Mouse (Mus musculus): ENCODE data around the gene Rcc2. TPM values are rescaled to one million over a fixed set of nuclear protein-coding genes. Genes with fewer than 3 reads are reported as not detected.
A peak's percentile ranks its signal among the peaks of the same experiment; 100 is the strongest.

The Rcc2 gene
- polyA plus RNA-seq, 1 experiment from 2014 or later = 106 TPM

DNA sequence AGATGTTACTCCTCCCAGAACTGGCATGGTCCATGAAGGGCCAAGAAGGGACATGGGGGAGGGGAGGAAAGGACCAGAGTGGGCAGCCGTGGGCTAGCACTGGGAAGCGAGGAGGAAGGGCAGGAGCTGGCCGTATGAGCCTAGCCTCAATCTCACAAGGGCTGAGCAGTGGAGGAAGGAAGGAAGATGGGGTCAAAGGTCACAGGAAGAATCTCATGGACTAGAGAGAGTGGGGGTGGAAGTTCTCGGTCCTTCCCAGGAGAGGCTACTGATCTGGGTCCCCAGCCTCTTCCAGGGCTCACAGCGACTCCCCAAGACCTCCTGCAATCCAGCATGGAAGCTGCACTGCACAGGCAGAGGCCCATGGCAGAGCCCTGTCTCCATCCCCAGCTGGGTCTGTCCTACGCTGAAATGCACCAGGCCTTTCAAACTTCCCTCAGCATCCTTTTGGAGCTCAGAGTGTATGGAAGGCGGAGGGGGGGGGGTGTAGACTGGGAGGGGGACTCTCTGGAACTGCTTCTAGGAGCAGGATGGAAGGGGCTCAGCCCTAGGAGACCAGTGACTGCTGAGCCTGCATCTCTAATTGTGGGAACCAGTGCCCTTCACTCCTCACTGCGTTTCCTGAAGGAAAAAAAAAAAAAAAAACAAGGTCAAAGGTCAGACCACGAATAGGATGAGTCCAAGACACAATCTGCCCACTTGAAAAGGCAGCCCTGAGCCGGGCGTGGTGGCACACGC is 26.6 kb upstream of the Rcc2 start:
- H3K9ac ChIP-seq = no peak overlapping the region
- no peak overlapping the region for H3K4me3 ChIP-seq
- H3K36me3 ChIP-seq = no peaks in the 10 kb centered on the region
- no peak overlapping the region for H3K27ac ChIP-seq
- H3K27me3 ChIP-seq (replicated peaks) = no peaks in the 10 kb centered on the region
- 0 out of 2 replicates have a peak, but pooled peaks have one; percentile 53 for ATAC-seq (ENCODE audit: low FRiP score, low read depth)
- H3K4me1 ChIP-seq = no peaks in the 10 kb centered on the region
- no peak overlapping the region for H3K4me2 ChIP-seq (replicated peaks)
- H3K9me3 ChIP-seq = no peaks in the 10 kb centered on the region
- WGBS = 52% methylated on average over 12 of the region's 12 CpGs

DNA sequence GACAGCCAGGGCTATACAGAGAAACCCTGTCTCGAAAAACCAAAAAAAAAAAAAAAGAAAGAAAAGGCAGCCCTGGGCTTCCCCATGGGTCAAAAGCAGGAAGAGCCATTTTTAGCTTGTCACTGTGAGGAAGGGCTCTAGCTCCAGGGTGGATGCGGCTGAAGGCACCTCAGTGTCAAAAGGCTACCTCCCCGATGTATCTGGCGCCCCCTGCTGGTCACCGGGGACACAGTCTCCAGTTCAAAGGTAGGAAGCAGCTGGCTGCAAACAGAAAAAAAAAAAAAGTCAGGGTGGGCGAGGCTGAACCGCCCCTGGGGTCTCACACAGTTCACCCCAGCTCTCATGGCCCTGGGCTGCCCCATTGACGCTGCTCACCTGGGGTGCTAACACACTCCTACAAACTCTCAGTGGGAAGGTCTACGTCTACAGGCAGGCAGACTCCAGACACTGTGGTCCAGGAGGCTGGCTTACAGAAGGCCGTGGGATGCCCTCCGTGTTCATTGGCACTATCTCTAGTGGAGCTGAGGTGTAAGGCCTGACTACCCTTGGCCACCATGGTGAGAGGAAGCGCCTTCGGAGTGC is 25.9 kb upstream of the Rcc2 start:
- no peaks in the 10 kb centered on the region for H3K36me3 ChIP-seq
- no peak overlapping the region for H3K4me3 ChIP-seq
- WGBS = 32% methylated on average over 13 of the region's 13 CpGs
- no peaks in the 10 kb centered on the region for H3K9me3 ChIP-seq
- H3K4me2 ChIP-seq (replicated peaks) = no peak overlapping the region
- no peaks in the 10 kb centered on the region for H3K27me3 ChIP-seq (replicated peaks)
- no peaks in the 10 kb centered on the region for H3K4me1 ChIP-seq
- no peak overlapping the region for H3K27ac ChIP-seq
- ATAC-seq (ENCODE audit: low FRiP score, low read depth) = peak; percentile 65; the same call in 1 of the 2 replicates
- H3K9ac ChIP-seq = no peak overlapping the region

DNA sequence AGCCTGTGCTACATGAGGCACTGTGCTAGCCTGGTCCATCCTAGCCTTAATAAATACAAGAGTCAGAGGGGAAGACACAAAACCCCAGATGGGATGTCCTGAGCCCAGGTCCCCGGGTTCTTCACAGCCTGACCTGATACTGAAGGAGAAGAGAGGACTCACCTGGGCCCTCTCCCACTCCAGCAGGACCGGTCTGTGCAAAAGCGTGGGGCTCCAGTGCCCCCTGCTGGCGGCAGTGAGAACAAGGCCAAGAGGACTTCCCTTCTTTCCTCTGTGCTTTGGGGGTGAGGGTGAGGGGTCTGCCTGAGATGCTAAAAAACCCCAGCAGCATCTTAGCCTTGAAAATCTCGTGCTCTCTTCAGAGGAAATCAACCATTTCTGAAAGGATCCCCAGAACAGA is 21.3 kb upstream of the Rcc2 start:
- Histone ChIP-seq H3K36me3 (no peaks in the 10 kb centered on the region), H3K27me3 (replicated peaks) (no peaks in the 10 kb centered on the region), H3K4me1 (peaks cover 4% of the 10 kb centered on the region), H3K4me3 (no peak overlapping the region), H3K9me3 (no peaks in the 10 kb centered on the region), H3K27ac (no peak overlapping the region), H3K9ac (no peak overlapping the region), H3K4me2 (replicated peaks) (no peak overlapping the region)
- ATAC-seq (ENCODE audit: low FRiP score, low read depth) = 0 out of 2 replicates have a peak, but pooled peaks have one; percentile 3
- 15% methylated on average over 5 of the region's 5 CpGs for WGBS

DNA sequence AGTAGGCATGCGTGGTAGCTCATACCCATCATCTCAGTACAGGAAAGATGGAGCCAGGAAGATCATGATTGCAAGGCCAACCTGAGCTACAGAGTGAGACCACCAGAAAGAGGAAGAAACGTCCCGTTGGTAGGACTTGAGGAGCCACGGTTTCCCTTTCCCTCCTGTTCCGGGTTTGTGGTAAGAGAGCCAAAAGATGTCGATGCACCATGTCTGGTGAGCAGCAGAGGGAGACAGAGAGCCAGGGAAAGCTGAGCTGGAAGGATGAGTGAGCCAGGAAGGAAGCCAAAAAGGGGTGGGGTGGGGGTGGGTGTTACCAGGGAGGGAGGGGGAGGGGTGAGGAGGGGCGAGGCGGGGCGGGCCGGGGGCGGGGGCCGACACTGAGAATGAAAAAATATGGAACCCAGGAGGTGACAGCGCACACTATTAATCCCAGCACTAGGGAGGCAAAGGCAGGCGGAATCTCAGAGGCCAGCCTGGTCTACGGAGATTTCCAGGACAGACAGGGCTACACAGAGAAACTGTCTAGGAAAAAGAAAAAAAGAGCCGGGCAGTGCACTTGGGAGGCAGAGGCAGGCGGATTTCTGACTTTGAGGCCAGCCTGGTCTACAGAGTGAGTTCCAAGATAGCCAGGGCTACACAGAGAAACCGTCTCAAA is 20.5 kb upstream of the Rcc2 start:
- Histone ChIP-seq H3K4me3 (no peak overlapping the region), H3K9ac (no peak overlapping the region), H3K27ac (no peak overlapping the region), H3K4me1 (peaks cover 11% of the 10 kb centered on the region), H3K27me3 (replicated peaks) (no peaks in the 10 kb centered on the region), H3K36me3 (no peaks in the 10 kb centered on the region), H3K9me3 (no peaks in the 10 kb centered on the region), H3K4me2 (replicated peaks) (peak overlapping the region; percentile 32)
- no peak for ATAC-seq (ENCODE audit: low FRiP score, low read depth)
- WGBS = 34% methylated on average over 13 of the region's 18 CpGs

DNA sequence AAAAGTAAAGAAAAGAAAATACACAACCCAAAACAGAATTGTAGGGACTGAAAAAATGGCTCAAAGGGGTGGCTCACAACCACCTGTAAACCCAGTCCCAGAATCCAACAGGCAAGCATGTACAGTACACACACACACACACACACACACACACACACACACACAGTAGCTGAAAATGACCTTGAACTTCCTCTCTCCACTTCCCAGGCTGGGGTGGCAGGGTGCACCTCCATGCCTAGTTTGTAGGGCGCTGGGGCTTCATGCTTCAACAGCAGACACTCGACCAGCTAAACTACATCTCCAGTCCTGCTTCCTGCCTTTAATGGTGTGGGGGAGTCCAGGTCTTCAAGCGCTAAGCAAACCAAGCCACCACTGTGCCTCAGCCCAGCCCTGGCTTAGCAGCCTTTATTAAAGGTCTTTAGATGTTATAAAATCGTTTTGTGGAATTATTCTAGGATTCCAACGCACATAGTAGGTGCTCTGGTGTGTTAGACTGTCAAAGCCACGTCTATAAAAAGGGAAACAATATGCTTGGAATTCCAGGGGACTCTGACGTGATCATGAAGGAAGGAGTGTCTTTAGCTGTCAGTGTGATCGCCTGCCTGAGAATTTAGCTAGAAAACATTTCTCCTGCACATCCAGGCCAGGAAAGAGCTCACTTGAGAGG is 19.5 kb upstream of the Rcc2 start:
- Histone ChIP-seq H3K9ac (no peak overlapping the region), H3K27ac (no peak overlapping the region), H3K9me3 (no peaks in the 10 kb centered on the region), H3K27me3 (replicated peaks) (no peaks in the 10 kb centered on the region), H3K4me2 (replicated peaks) (no peak overlapping the region), H3K36me3 (no peaks in the 10 kb centered on the region), H3K4me3 (no peak overlapping the region), H3K4me1 (peaks cover 11% of the 10 kb centered on the region)
- 61% methylated on average over 8 of the region's 8 CpGs for WGBS
- ATAC-seq (ENCODE audit: low FRiP score, low read depth) = no peak

DNA sequence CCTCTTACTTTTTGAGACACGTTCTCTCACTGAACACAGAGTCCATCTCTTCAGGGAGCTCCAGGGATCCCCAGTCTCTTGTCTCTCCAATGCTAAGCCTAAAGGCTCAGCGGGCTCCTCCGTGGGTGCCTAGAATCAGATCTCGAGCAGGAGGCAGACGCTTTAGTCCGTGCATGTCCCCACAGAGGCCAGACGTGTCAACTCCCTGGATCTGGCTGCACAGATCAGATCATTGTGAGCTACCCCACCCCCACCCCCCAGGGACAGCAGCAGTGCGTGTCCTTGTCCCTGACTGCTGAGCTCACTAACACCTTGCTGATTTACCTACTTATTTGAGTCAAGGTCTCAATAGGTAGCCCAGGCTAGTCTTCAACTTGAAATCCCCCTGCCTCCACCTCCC is 16.7 kb upstream of the Rcc2 start:
- H3K27ac ChIP-seq = no peak overlapping the region

DNA sequence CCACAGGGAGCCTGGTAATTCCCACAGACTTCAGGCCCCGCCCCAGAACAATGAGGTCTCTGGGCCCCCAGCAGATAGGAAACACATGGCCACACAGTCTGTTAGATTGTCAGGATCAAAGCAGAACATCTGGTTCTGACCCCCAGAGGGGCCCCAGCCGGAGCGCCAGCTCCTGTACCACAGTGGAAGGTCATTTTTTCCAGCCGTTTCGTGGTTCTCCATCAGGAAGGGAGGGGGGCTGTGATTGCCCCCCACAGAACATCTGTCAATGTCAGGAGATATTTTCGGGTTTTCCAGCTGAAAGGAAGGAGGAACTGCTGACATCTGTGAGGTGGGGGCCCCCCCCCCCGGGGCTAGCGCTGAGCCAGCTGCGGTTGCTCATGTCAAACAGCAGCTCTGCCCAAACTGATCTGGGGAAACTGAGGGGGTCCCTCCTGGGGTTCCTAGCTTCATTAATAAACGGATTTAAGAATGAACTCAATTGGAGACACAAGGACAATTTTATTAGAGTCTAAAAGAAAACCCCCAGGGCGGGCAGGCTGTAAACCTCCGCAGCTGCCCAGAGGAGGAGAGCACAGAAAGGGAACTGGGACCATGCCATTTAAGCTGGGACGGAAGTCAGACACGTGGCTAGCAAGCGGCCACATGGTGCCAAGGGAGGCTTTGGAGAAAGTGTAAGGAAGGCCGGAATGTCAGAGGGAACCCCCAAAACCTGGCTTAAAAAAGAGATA is 16.0 kb upstream of the Rcc2 start:
- Histone ChIP-seq H3K27ac (no peak overlapping the region), H3K27me3 (replicated peaks) (no peaks in the 10 kb centered on the region), H3K36me3 (no peaks in the 10 kb centered on the region), H3K4me3 (no peak overlapping the region), H3K9ac (0 out of 2 replicates have a peak overlapping the region, but pooled peaks have one; percentile 2), H3K4me2 (replicated peaks) (peak overlapping the region; percentile 49), H3K9me3 (no peaks in the 10 kb centered on the region), H3K4me1 (peaks cover 11% of the 10 kb centered on the region)
- WGBS = 5% methylated on average over 16 of the region's 16 CpGs
- peak; percentile 41; the same call in 1 of the 2 replicates for ATAC-seq (ENCODE audit: low FRiP score, low read depth)

More for the DNA sequence above, 16.7 kb upstream of the Rcc2 start:
- no peak for ATAC-seq (ENCODE audit: low FRiP score, low read depth)
- peak overlapping the region; percentile 49 for H3K4me2 ChIP-seq (replicated peaks)
- H3K27me3 ChIP-seq (replicated peaks) = no peaks in the 10 kb centered on the region
- no peak overlapping the region for H3K9ac ChIP-seq
- H3K4me3 ChIP-seq = no peak overlapping the region
- 34% methylated on average over 8 of the region's 8 CpGs for WGBS
- no peaks in the 10 kb centered on the region for H3K36me3 ChIP-seq
- no peaks in the 10 kb centered on the region for H3K9me3 ChIP-seq
- H3K4me1 ChIP-seq = peaks cover 11% of the 10 kb centered on the region

DNA sequence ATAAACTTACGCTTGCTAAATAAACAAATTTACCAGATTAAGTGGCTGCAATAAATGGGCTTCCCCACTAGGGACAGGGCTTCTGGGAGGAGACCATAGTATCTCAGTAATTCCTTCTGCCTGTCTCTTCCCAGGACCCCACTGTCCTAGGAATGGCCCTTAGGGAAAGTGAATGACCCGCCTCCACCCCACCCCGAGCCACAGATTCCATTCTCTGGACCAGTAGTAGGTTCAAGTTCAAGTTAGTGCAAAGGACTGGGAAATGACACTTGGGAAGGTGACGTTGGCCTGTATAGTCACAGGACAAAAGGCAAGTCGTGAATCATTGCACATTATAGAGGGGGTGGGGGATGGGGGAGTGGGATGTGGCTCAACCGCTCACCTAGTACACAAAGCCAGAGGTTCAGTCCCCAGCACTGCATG is 15.4 kb upstream of the Rcc2 start:
- H3K4me1 ChIP-seq = peaks cover 11% of the 10 kb centered on the region
- peak overlapping the region; percentile 49 for H3K4me2 ChIP-seq (replicated peaks)
- ATAC-seq (ENCODE audit: low FRiP score, low read depth) = peak; percentile 29; the same call in 1 of the 2 replicates
- no peaks in the 10 kb centered on the region for H3K9me3 ChIP-seq
- no peak overlapping the region for H3K9ac ChIP-seq
- WGBS = 28% methylated on average over 6 of the region's 6 CpGs
- H3K27ac ChIP-seq = no peak overlapping the region
- no peaks in the 10 kb centered on the region for H3K36me3 ChIP-seq
- H3K4me3 ChIP-seq = no peak overlapping the region
- no peaks in the 10 kb centered on the region for H3K27me3 ChIP-seq (replicated peaks)

DNA sequence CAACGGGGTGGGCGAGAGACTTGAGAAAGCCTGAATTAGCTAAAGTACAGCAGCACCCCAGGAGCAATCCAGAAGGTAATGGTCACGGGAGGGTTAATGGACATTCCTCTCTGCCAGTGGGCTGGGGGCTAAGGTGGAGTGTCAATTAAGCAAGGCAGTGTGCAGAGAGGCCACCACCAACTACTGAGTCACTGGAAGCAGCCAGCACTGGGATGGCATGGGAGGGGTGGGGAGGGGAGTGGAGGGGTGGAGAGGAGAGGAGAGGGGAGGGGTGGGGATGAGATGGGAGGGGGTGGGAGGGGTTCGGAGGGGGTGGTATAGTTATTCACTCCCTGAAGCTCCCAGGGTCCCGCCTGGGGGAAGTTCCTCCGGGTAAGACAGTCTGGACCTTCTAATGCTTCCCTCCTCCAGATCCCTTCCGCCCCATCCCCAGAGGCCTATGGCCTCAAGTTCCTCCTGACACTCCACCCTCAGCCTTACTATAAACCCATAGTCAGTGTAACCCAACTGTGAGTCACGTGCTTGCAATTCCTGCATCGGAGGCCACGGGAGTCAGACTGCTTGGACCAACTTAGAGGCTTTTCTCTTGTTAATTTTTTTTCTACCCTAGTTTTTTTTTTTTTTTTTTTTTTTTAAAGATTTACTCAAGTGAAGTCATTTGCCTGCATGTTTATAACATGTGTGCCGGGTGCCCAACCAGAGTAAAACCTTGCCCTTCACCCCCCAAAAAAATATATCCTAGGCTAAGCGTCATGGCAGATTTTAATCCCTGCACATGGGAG is 12.1 kb upstream of the Rcc2 start:
- 51% methylated on average over 11 of the region's 12 CpGs for WGBS
- H3K4me3 ChIP-seq = no peak overlapping the region
- no peaks in the 10 kb centered on the region for H3K36me3 ChIP-seq
- H3K4me2 ChIP-seq (replicated peaks) = no peak overlapping the region
- no peak overlapping the region for H3K27ac ChIP-seq
- ATAC-seq (ENCODE audit: low FRiP score, low read depth) = no peak
- H3K27me3 ChIP-seq (replicated peaks) = 0 out of 2 replicates have a peak, but pooled peaks cover 2% of the 10 kb centered on the region
- H3K9me3 ChIP-seq = no peaks in the 10 kb centered on the region
- no peak overlapping the region for H3K9ac ChIP-seq
- peaks cover 11% of the 10 kb centered on the region for H3K4me1 ChIP-seq

DNA sequence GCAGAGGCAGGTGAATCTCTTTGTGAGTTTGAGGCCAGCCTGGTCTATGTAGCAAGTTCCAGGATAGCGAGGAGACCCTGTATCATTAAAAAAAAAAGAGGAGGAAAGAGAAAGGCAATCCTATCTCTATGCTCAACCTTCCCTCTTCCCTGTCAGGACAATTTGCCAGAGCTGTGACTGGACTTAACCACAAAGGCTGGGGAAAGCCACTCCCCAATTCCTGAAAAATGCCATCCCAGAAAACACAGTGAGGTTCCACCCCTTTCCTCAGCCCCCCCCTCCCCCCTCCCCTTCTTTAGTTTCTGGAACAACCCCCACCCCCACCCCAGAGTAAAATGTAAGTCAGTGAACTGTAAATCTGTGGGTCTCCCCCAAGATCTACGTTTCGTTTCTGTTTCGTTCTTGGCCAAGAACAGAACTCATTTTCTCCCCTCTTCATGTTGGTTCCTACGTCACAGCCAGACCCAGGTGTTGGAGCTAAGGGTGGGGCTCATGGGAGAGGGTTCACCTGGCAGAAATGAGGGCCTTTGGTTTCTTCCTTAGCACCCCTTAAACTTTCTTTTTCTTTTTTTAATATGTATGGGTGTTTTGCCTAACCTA is 11.4 kb upstream of the Rcc2 start:
- H3K4me3 ChIP-seq = no peak overlapping the region
- 0 out of 2 replicates have a peak, but pooled peaks cover 2% of the 10 kb centered on the region for H3K27me3 ChIP-seq (replicated peaks)
- WGBS = 84% methylated on average over 5 of the region's 5 CpGs
- no peak overlapping the region for H3K9ac ChIP-seq
- no peaks in the 10 kb centered on the region for H3K9me3 ChIP-seq
- peaks cover 8% of the 10 kb centered on the region for H3K4me1 ChIP-seq
- ATAC-seq (ENCODE audit: low FRiP score, low read depth) = no peak
- H3K27ac ChIP-seq = no peak overlapping the region
- no peaks in the 10 kb centered on the region for H3K36me3 ChIP-seq
- no peak overlapping the region for H3K4me2 ChIP-seq (replicated peaks)
